Mouse (Mus musculus) midbrain, embryonic 14.5 days (tissue): ENCODE measurements around the gene Zic5. TPM values are rescaled to one million over a fixed set of nuclear protein-coding genes. Genes with fewer than 3 reads are reported as not detected.

Source experiments
- ATAC-seq: fragments of 200-750 bp; cut with Nextera tagmentation; 2 replicates; pipeline ENCODE4 v1.8.0; 2017; ENCODE audit warnings: moderate number of reproducible peaks, moderate library complexity; ENCODE audit not compliant: low FRiP score, low TSS enrichment
- DNase-seq: peaks from one replicate; pipeline ENCODE4 v3.0.0-alpha.2; 2015
- H3K27ac ChIP-seq: fragments of 300-500 bp; sonication (generic); replicated peaks from 2 replicates; pipeline ENCODE4 v1.5.1; 2014; ENCODE audit warnings: mild to moderate bottlenecking, low read depth, low read length, moderate library complexity
- H3K27me3 ChIP-seq: fragments of 300-500 bp; sonication (generic); 2 replicates; pipeline ENCODE4 v1.6.1; 2014; ENCODE audit warnings: low read length, control low read depth, mixed read lengths; ENCODE audit not compliant: control insufficient read depth, insufficient read depth
- H3K36me3 ChIP-seq: fragments of 300-500 bp; sonication (generic); 2 replicates; pipeline ENCODE4 v1.6.1; 2014; ENCODE audit warnings: low read length, control low read depth; ENCODE audit not compliant: control insufficient read depth, insufficient read depth
- H3K4me1 ChIP-seq: fragments of 300-500 bp; sonication (generic); 2 replicates; pipeline ENCODE4 v1.6.1; 2014; ENCODE audit warnings: mild to moderate bottlenecking, antibody characterized with exemption, low read length, control low read depth; ENCODE audit not compliant: control insufficient read depth, insufficient read depth
- H3K4me2 ChIP-seq: fragments of 300-500 bp; sonication (generic); 2 replicates; pipeline ENCODE4 v1.6.1; 2014; ENCODE audit warnings: mild to moderate bottlenecking, low read length, moderate library complexity
- H3K4me3 ChIP-seq: fragments of 300-500 bp; sonication (generic); replicated peaks from 2 replicates; pipeline ENCODE4 v1.5.1; 2014; ENCODE audit warnings: low read depth, low read length
- H3K9ac ChIP-seq: fragments of 300-500 bp; sonication (generic); replicated peaks from 2 replicates; pipeline ENCODE4 v1.6.1; 2014; ENCODE audit warnings: mild to moderate bottlenecking, low read length, moderate library complexity
- H3K9me3 ChIP-seq: fragments of 300-500 bp; sonication (generic); 2 replicates; pipeline ENCODE4 v1.6.1; 2016; ENCODE audit warnings: low read length, control low read depth, mixed read lengths; ENCODE audit not compliant: control insufficient read depth
- WGBS: fragments of 180-500 bp; shearing (Covaris S2); extraction: QIAGEN DNeasy Blood & Tissue Kit; methylation state at CpG from one replicate; pipeline ENCODE4 v1.1.7; 2014; 5-methylcytosine and 5-hydroxymethylcytosine counted together
- polyA plus RNA-seq: library from polyadenylated mRNA; unstranded; fragments of >200 nt; fragmentation: Nextera tagmentation; extraction: Ambion mirVana; gene quantifications from 2 replicates; pipeline ENCODE4 v1.2.1, GENCODE M21; 2014

The Zic5 gene
- polyA plus RNA-seq, 1 experiment from 2014 or later, result 14.9 TPM

DNA sequence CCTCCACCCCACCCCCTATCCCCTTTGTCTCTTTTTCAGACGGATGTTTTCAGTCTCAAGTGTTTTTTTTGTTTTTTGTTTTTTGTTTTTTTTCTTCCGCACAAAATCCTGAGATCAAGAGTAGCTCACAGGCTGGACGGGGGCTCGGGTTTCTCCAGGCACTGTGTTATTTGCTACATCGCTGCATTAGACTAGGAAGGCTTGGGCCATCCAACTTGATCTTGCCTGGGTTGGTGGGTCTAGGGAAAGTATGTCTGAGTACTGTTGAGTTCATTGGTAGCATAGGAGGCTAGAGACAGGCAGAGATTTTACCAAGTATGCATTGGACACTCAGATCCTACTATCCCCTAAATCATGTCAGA, 17.5 kb upstream of the Zic5 start:
- peak overlapping the region; percentile 77 for H3K27ac ChIP-seq
- H3K36me3 ChIP-seq, result no peaks in the 10 kb centered on the region
- H3K9ac ChIP-seq, result peak overlapping the region; percentile 47; the same call in 1 of the 2 replicates
- DNase-seq (peak; percentile 41), ATAC-seq (no peak)
- H3K9me3 ChIP-seq, result no peaks in the 10 kb centered on the region
- peaks cover 71% of the 10 kb centered on the region for H3K27me3 ChIP-seq
- 7% methylated on average over 5 of the region's 5 CpGs for WGBS
- peak overlapping the region; percentile 56 for H3K4me2 ChIP-seq
- no peaks in the 10 kb centered on the region for H3K4me1 ChIP-seq
- H3K4me3 ChIP-seq, result peak overlapping the region; percentile 9; the same call in 1 of the 2 replicates

DNA sequence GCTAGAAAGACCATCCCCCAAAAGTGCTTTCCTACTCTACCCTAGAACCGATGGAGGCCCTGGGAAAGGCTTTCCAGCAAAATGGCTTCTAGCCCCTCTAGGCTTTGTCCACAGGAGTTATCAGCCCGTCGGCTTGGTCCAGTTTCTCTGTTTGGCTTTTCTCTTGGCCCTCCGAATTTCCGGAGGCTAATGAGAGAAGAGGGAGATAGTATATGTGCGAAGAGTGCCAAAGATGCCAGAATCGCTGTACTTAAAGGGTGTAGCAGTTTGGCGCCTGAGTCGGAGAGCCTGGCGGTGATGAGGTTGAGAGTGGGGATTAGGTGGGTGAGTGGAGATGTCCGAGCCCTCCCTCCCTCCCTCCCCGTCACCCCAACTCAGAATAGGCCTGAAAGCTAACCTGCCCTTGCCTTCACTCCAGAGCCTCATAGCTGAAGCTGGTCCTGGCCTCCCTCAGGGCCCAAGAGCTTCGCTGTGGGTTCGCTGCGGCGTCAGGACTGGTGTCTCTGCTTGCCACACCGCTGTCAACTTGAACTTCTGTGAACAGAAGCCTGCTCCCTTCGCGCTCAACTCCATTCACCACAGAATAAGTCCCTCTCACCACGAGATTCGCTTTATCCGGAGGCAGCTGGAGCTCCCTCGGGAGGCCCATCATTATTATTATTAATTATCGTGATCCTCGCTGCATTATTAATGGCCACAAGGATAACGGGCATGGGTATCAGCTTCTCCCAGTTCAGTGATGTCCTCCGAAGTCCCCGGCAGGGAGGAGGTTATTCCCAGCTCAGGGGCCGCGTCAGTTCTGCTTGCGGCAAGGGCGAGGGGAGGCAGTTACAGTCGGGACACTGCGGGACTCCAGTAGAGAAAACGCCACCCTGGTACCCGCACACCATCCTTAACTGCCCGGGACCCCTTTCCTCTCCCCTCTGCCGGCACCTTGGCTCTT, 16.9 kb upstream of the Zic5 start:
- H3K4me2 ChIP-seq, result peak overlapping the region; percentile 56
- H3K27ac ChIP-seq, result peak overlapping the region; percentile 77
- ATAC-seq, result peak; percentile 32; the same call in 1 of the 2 replicates
- no peaks in the 10 kb centered on the region for H3K9me3 ChIP-seq
- DNase-seq, result peak; percentile 69
- H3K4me3 ChIP-seq, result peak overlapping the region; percentile 52
- H3K4me1 ChIP-seq, result no peaks in the 10 kb centered on the region
- H3K9ac ChIP-seq, result peak overlapping the region; percentile 47
- WGBS, result 3% methylated on average over 38 of the region's 38 CpGs
- peaks cover 67% of the 10 kb centered on the region for H3K27me3 ChIP-seq
- H3K36me3 ChIP-seq, result no peaks in the 10 kb centered on the region

DNA sequence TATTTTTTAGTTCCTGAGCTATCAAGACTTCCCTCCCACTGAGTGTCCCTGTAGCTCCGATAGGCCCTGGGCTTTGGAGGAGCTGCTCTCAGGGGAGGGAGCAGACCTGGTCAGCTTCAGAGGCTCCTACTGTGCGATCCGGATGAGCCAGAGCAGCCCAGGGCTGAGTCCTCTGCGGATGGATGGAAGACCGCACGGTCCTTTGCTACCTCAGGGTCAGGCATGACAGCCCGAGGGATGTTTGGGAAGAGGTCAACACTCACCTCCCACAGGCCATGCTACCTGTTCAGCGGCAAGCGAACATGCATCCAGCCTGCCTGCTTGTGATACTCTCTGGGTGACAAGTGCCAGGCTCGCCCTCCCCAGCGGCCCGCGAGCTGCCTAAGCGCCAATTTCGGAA, 15.7 kb upstream of the Zic5 start:
- ATAC-seq (no peak), DNase-seq (peak; percentile 45)
- 11% methylated on average over 15 of the region's 15 CpGs for WGBS
- Histone ChIP-seq H3K4me3 (peak overlapping the region; percentile 52), H3K27ac (peak overlapping the region; percentile 50), H3K36me3 (no peaks in the 10 kb centered on the region), H3K4me2 (peak overlapping the region; percentile 56), H3K9me3 (no peaks in the 10 kb centered on the region), H3K4me1 (no peaks in the 10 kb centered on the region), H3K9ac (peak overlapping the region; percentile 47; the same call in 1 of the 2 replicates), H3K27me3 (peaks cover 58% of the 10 kb centered on the region)

DNA sequence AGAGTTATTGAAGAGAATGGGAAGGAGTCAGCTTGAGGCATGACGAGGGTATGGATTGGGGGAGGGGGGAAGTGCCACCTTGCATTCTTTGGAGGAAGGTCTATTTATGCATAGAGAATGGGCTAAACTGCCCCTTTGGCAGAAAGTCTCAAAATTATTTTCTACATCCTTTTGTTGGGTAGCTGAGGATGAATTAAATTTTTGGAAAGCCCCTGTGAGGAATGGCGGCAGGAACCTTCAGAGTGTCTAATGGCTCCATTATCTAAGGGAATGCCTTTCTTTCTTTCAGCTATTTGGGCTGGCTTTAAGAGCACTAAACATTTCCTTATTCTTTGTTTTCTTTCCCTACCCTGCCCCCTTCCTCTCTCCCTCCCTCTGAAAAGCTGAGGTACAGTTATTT, 14.9 kb upstream of the Zic5 start:
- Histone ChIP-seq H3K4me2 (peak overlapping the region; percentile 56), H3K27ac (peak overlapping the region; percentile 50; the same call in 1 of the 2 replicates), H3K36me3 (no peaks in the 10 kb centered on the region), H3K9me3 (no peaks in the 10 kb centered on the region), H3K4me3 (peak overlapping the region; percentile 52), H3K4me1 (no peaks in the 10 kb centered on the region), H3K27me3 (peaks cover 52% of the 10 kb centered on the region), H3K9ac (peak overlapping the region; percentile 47)
- ATAC-seq, result no peak
- 16% methylated on average over 2 of the region's 2 CpGs for WGBS
- DNase-seq, result peak; percentile 52

DNA sequence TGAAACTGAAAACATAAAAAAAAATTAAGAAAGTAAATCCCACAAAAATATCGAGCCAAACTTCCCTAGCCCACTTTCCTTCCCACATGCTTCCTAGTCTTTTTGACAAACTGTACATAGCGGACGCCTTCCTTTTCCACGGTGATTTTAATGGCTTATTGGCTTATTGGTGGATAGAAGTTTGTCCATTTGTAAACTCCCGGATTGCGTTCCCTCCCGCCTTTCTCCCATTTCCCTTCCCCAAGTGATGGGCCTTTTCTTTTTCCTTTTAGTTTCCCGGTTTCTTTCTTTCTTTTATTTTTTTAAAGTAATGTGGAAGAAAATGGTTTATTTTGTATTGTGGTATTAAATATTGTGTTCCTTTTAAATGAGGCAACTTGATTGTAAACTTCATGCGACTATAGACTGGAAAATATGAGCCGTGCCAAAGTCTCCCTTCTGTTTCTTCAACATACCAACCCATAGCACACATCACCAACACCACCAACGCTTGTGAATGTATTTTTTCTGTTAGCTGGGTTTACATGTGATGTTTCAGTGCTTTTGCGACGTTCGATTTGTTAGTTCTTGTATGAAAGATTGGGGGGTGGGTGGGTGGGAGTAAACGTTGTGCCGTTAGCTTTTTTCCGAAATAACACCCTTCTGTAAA, 14.1 kb upstream of the Zic5 start:
- ATAC-seq, result no peak
- Histone ChIP-seq H3K4me3 (peak overlapping the region; percentile 52), H3K4me2 (peak overlapping the region; percentile 56), H3K9ac (peak overlapping the region; percentile 77; the same call in 1 of the 2 replicates), H3K27ac (no peak overlapping the region), H3K27me3 (peaks cover 46% of the 10 kb centered on the region), H3K9me3 (no peaks in the 10 kb centered on the region), H3K4me1 (no peaks in the 10 kb centered on the region), H3K36me3 (no peaks in the 10 kb centered on the region)
- peak; percentile 56 for DNase-seq
- 9% methylated on average over 17 of the region's 17 CpGs for WGBS

DNA sequence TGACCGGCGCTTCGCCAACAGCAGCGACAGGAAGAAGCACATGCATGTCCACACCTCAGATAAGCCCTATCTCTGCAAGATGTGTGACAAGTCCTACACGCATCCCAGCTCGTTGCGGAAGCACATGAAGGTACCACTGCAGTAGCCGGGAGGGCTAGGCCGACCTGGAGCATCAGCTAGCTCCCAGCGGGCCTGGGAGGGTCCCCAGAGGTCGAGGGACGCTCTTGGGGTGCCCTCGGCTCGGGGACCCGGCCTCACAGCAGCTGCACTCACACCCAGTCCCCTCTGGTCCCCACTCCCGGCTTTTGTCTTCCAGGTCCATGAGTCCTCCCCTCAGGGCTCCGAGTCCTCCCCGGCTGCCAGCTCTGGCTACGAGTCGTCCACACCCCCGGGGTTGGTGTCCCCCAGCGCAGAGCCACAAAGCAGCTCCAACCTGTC, 13.1 kb upstream of the Zic5 start:
- Histone ChIP-seq H3K4me3 (peak overlapping the region; percentile 52), H3K4me1 (no peaks in the 10 kb centered on the region), H3K27ac (peak overlapping the region; percentile 94), H3K4me2 (peak overlapping the region; percentile 56), H3K9me3 (no peaks in the 10 kb centered on the region), H3K36me3 (no peaks in the 10 kb centered on the region), H3K9ac (peak overlapping the region; percentile 77), H3K27me3 (peaks cover 43% of the 10 kb centered on the region)
- DNase-seq (peak; percentile 59), ATAC-seq (no peak)
- under 1% methylated on average over 22 of the region's 22 CpGs for WGBS

- H3K4me2 ChIP-seq, result peak overlapping the region; percentile 56
- peak overlapping the region; percentile 77 for H3K9ac ChIP-seq
- peak overlapping the region; percentile 52 for H3K4me3 ChIP-seq
- DNase-seq (peak; percentile 53), ATAC-seq (no peak)
- peak overlapping the region; percentile 94 for H3K27ac ChIP-seq
- H3K4me1 ChIP-seq, result no peaks in the 10 kb centered on the region
- no peaks in the 10 kb centered on the region for H3K36me3 ChIP-seq
- WGBS, result 2% methylated on average over 9 of the region's 9 CpGs
- peaks cover 43% of the 10 kb centered on the region for H3K27me3 ChIP-seq
- H3K9me3 ChIP-seq, result no peaks in the 10 kb centered on the region
Measured at GRCm38 (mm10) chr14:122477971-122478573, 12.6 kb upstream of the Zic5 start.

DNA sequence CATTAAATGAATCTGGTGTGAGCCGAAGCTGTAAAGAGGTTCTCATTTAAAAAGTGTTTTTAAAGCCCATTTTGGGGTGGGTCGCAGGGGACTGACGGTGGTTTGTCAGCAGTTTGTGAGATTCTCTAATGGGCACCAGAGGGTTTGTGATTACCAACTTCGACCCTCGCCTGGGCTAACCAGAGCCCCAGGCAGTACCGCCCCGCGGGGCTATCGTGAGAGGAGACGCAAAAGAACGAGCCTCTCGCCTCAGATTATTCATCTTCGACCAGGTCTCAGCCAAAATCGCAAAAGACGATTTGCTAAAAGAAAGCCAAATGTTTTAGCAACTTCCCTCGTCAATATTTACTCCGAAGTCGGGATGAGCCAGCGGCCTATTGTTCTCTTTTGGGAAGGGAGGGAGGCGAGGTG, 11.8 kb upstream of the Zic5 start:
- Histone ChIP-seq H3K9ac (peak overlapping the region; percentile 77), H3K27ac (peak overlapping the region; percentile 94), H3K4me2 (peak overlapping the region; percentile 56), H3K27me3 (peaks cover 46% of the 10 kb centered on the region), H3K4me1 (no peaks in the 10 kb centered on the region), H3K9me3 (no peaks in the 10 kb centered on the region), H3K36me3 (no peaks in the 10 kb centered on the region), H3K4me3 (peak overlapping the region; percentile 52)
- no peak for ATAC-seq
- under 1% methylated on average over 20 of the region's 20 CpGs for WGBS
- DNase-seq, result peak; percentile 59
